Mouse (Mus musculus): ENCODE data around the gene Olfr835. TPM values are rescaled to one million over a fixed set of nuclear protein-coding genes. Genes with fewer than 3 reads are reported as not detected.

The Olfr835 gene
- not detected in 2 replicates for polyA plus RNA-seq (2011; ENCODE audit: insufficient read depth, insufficient read length, low replicate concordance, missing spikeins)

- WGBS: 41% methylated on average over 1 of the region's 1 CpGs
- H3K4me1 ChIP-seq (ENCODE audit: control insufficient read depth, insufficient read depth, low read length): no peaks in the 10 kb centered on the region
- H3K27ac ChIP-seq (ENCODE audit: control insufficient read depth, insufficient read depth, low read depth, low read length, poor library complexity): no peak within 1 kb of the TSS
- no peak within 1 kb of the TSS for H3K4me3 ChIP-seq (replicated peaks; ENCODE audit: control insufficient read depth, low read depth, low read length)
- no peak for TF ChIP-seq POLR2A (IDR thresholded peaks at IDR 0.05; ENCODE audit: borderline replicate concordance, control insufficient read depth, low read depth, low read length)
- no peak for TF ChIP-seq CTCF (IDR thresholded peaks at IDR 0.05; ENCODE audit: control insufficient read depth, insufficient read depth, low read length)
Measured at GRCm38 (mm10) chr9:19032435-19032834, at the start of gene Olfr835. Gene Olfr835 (plus strand): TSS chr9:19032735.

GRCm38 (mm10) chr9:18987690-18988089 lies 44.8 kb upstream of the Olfr835 start, which contains the start of gene Olfr834:
Gene Olfr834 (plus strand): TSS chr9:18987990.
- Histone ChIP-seq H3K27ac (ENCODE audit: control insufficient read depth, insufficient read depth, low read depth, low read length, poor library complexity) (no peak within 1 kb of the TSS), H3K4me3 (replicated peaks; ENCODE audit: control insufficient read depth, low read depth, low read length) (no peak within 1 kb of the TSS), H3K4me1 (ENCODE audit: control insufficient read depth, insufficient read depth, low read length) (no peaks in the 10 kb centered on the region)
- TF ChIP-seq CTCF (IDR thresholded peaks at IDR 0.05; ENCODE audit: control insufficient read depth, insufficient read depth, low read length) (no peak), POLR2A (IDR thresholded peaks at IDR 0.05; ENCODE audit: borderline replicate concordance, control insufficient read depth, low read depth, low read length) (no peak)
- 70% methylated on average over 3 of the region's 3 CpGs for WGBS

- Histone ChIP-seq H3K4me3 (replicated peaks; ENCODE audit: control insufficient read depth, low read depth, low read length) (no peak overlapping the region), H3K4me1 (ENCODE audit: control insufficient read depth, insufficient read depth, low read length) (no peaks in the 10 kb centered on the region), H3K27ac (ENCODE audit: control insufficient read depth, insufficient read depth, low read depth, low read length, poor library complexity) (no peak overlapping the region)
- TF ChIP-seq CTCF (IDR thresholded peaks at IDR 0.05; ENCODE audit: control insufficient read depth, insufficient read depth, low read length) (no peak), POLR2A (IDR thresholded peaks at IDR 0.05; ENCODE audit: borderline replicate concordance, control insufficient read depth, low read depth, low read length) (no peak)
- 22% methylated on average over 3 of the region's 3 CpGs for WGBS
Measured at GRCm38 (mm10) chr9:19084986-19085385, 52.5 kb downstream of the Olfr835 start.

Other genes with a start within 250 kb of the Olfr835 start
- gene Olfr828, start 213.2 kb upstream of the Olfr835 start, polyA plus RNA-seq (2011; ENCODE audit: insufficient read depth, insufficient read length, low replicate concordance, missing spikeins): not detected in 2 replicates
- not detected in 2 replicates for gene Olfr829, start 177.8 kb upstream of the Olfr835 start, polyA plus RNA-seq (2011; ENCODE audit: insufficient read depth, insufficient read length, low replicate concordance, missing spikeins)
- gene Olfr830, start 158.0 kb upstream of the Olfr835 start, polyA plus RNA-seq (2011; ENCODE audit: insufficient read depth, insufficient read length, low replicate concordance, missing spikeins): not detected in 2 replicates
- gene Olfr832, start 95.6 kb upstream of the Olfr835 start, polyA plus RNA-seq (2011; ENCODE audit: insufficient read depth, insufficient read length, low replicate concordance, missing spikeins): not detected in 2 replicates
- gene Olfr834, start 44.7 kb upstream of the Olfr835 start, polyA plus RNA-seq (2011; ENCODE audit: insufficient read depth, insufficient read length, low replicate concordance, missing spikeins): not detected in 2 replicates
- gene Olfr836, start 87.6 kb downstream of the Olfr835 start, polyA plus RNA-seq (2011; ENCODE audit: insufficient read depth, insufficient read length, low replicate concordance, missing spikeins): not detected in 2 replicates
- not detected in 2 replicates for gene Olfr837, start 103.6 kb downstream of the Olfr835 start, polyA plus RNA-seq (2011; ENCODE audit: insufficient read depth, insufficient read length, low replicate concordance, missing spikeins)
- not detected in 2 replicates for gene Olfr839-ps1, start 144.6 kb downstream of the Olfr835 start, polyA plus RNA-seq (2011; ENCODE audit: insufficient read depth, insufficient read length, low replicate concordance, missing spikeins)
- gene Olfr843, start 219.3 kb downstream of the Olfr835 start, polyA plus RNA-seq (2011; ENCODE audit: insufficient read depth, insufficient read length, low replicate concordance, missing spikeins): 0.32 TPM in 1 of 2 replicates, not detected in the other

Data from bone marrow, adult 2 months (tissue).